Mouse (Mus musculus): ENCODE measurements at regions not wholly inside any gene's neighbourhood (a gene's known extent, or its start where the extent isn't known, plus 50 kb on each side); places are given as distances from the start of the nearest gene placed in this dataset.

- Histone ChIP-seq H3K27me3 (no peaks in the 10 kb centered on the region), H3K9me3 (no peaks in the 10 kb centered on the region), H3K27ac (no peak overlapping the region), H3K4me1 (no peaks in the 10 kb centered on the region), H3K4me2 (no peak overlapping the region), H3K36me3 (replicated peaks) (no peaks in the 10 kb centered on the region), H3K4me3 (replicated peaks) (no peak overlapping the region), H3K9ac (no peak overlapping the region)
- WGBS = 89% methylated on average over 1 of the region's 1 CpGs
- no peak for ATAC-seq (ENCODE audit: low FRiP score)
Observed at GRCm38 (mm10) chr6:19214700-19215099, 348.6 kb downstream of the Ankrd7 start.

- Histone ChIP-seq H3K4me3 (replicated peaks) (no peak overlapping the region), H3K9ac (no peak overlapping the region), H3K27me3 (no peaks in the 10 kb centered on the region), H3K9me3 (no peaks in the 10 kb centered on the region), H3K36me3 (replicated peaks) (no peaks in the 10 kb centered on the region), H3K27ac (no peak overlapping the region), H3K4me1 (no peaks in the 10 kb centered on the region), H3K4me2 (no peak overlapping the region)
- WGBS = 76% methylated on average over 1 of the region's 1 CpGs
- ATAC-seq (ENCODE audit: low FRiP score) = no peak
Observed at GRCm38 (mm10) chr6:19215124-19215523, 349.0 kb downstream of the Ankrd7 start.

- no peak overlapping the region for H3K4me3 ChIP-seq (replicated peaks)
- H3K27me3 ChIP-seq = no peaks in the 10 kb centered on the region
- H3K4me2 ChIP-seq = no peak overlapping the region
- no peak overlapping the region for H3K9ac ChIP-seq
- no peaks in the 10 kb centered on the region for H3K4me1 ChIP-seq
- ATAC-seq (ENCODE audit: low FRiP score) = no peak
- no peaks in the 10 kb centered on the region for H3K36me3 ChIP-seq (replicated peaks)
- 72% methylated on average over 5 of the region's 5 CpGs for WGBS
- H3K27ac ChIP-seq = no peak overlapping the region
- no peaks in the 10 kb centered on the region for H3K9me3 ChIP-seq
Observed at GRCm38 (mm10) chr6:19264075-19264819, 398.1 kb downstream of the Ankrd7 start.

- ATAC-seq (ENCODE audit: low FRiP score) = no peak
- Histone ChIP-seq H3K27ac (no peak overlapping the region), H3K4me3 (replicated peaks) (no peak overlapping the region), H3K36me3 (replicated peaks) (no peaks in the 10 kb centered on the region), H3K4me1 (no peaks in the 10 kb centered on the region), H3K4me2 (no peak overlapping the region), H3K27me3 (no peaks in the 10 kb centered on the region), H3K9ac (no peak overlapping the region), H3K9me3 (no peaks in the 10 kb centered on the region)
- WGBS = 85% methylated on average over 2 of the region's 2 CpGs
Observed at GRCm38 (mm10) chr6:19273207-19273606, 407.1 kb downstream of the Ankrd7 start.

- WGBS = 84% methylated on average over 4 of the region's 4 CpGs
- no peak overlapping the region for H3K9ac ChIP-seq
Observed at GRCm38 (mm10) chr6:19282682-19283333, 416.7 kb downstream of the Ankrd7 start.

GRCm38 (mm10) chr6:19332659-19333058 lies 466.5 kb downstream of the Ankrd7 start:
- H3K36me3 ChIP-seq (replicated peaks) = no peaks in the 10 kb centered on the region
- no peaks in the 10 kb centered on the region for H3K4me1 ChIP-seq
- H3K27ac ChIP-seq = no peak overlapping the region
- H3K9ac ChIP-seq = no peak overlapping the region
- H3K27me3 ChIP-seq = no peaks in the 10 kb centered on the region
- ATAC-seq (ENCODE audit: low FRiP score) = 0 out of 2 replicates have a peak, but pooled peaks have one; percentile 30
- H3K9me3 ChIP-seq = no peaks in the 10 kb centered on the region
- H3K4me2 ChIP-seq = no peak overlapping the region
- H3K4me3 ChIP-seq (replicated peaks) = no peak overlapping the region

More at GRCm38 (mm10) chr6:19282682-19283333, 416.7 kb downstream of the Ankrd7 start:
- H3K36me3 ChIP-seq (replicated peaks) = no peaks in the 10 kb centered on the region
- no peak for ATAC-seq (ENCODE audit: low FRiP score)
- H3K9me3 ChIP-seq = no peaks in the 10 kb centered on the region
- H3K27ac ChIP-seq = no peak overlapping the region
- no peak overlapping the region for H3K4me3 ChIP-seq (replicated peaks)
- H3K4me2 ChIP-seq = no peak overlapping the region
- no peaks in the 10 kb centered on the region for H3K27me3 ChIP-seq
- no peaks in the 10 kb centered on the region for H3K4me1 ChIP-seq

- WGBS = 91% methylated on average over 6 of the region's 6 CpGs
Observed at GRCm38 (mm10) chr6:19335653-19336052, 469.5 kb downstream of the Ankrd7 start.

GRCm38 (mm10) chr6:19338470-19338869 lies 472.4 kb downstream of the Ankrd7 start:
- no peak for ATAC-seq (ENCODE audit: low FRiP score)
- Histone ChIP-seq H3K36me3 (replicated peaks) (no peaks in the 10 kb centered on the region), H3K27ac (no peak overlapping the region), H3K9ac (no peak overlapping the region), H3K9me3 (no peaks in the 10 kb centered on the region), H3K27me3 (no peaks in the 10 kb centered on the region), H3K4me1 (no peaks in the 10 kb centered on the region), H3K4me2 (no peak overlapping the region), H3K4me3 (replicated peaks) (no peak overlapping the region)
- 86% methylated on average over 5 of the region's 5 CpGs for WGBS

More at GRCm38 (mm10) chr6:19335653-19336052, 469.5 kb downstream of the Ankrd7 start:
- H3K9ac ChIP-seq = no peak overlapping the region
- no peaks in the 10 kb centered on the region for H3K27me3 ChIP-seq
- no peak overlapping the region for H3K27ac ChIP-seq
- H3K4me1 ChIP-seq = no peaks in the 10 kb centered on the region
- no peaks in the 10 kb centered on the region for H3K36me3 ChIP-seq (replicated peaks)
- no peaks in the 10 kb centered on the region for H3K9me3 ChIP-seq
- H3K4me2 ChIP-seq = no peak overlapping the region
- H3K4me3 ChIP-seq (replicated peaks) = no peak overlapping the region
- ATAC-seq (ENCODE audit: low FRiP score) = 0 out of 2 replicates have a peak, but pooled peaks have one; percentile 36
